Mouse (Mus musculus) CD4-positive, CD25-positive, alpha-beta regulatory T cell, adult 4 months (primary cell): ENCODE results near the gene Dennd2a. TPM values are rescaled to one million over a fixed set of nuclear protein-coding genes. Genes with fewer than 3 reads are reported as not detected.
"Not testable (repeated sequence)": the region's sequence is repeated elsewhere in the genome, so short reads cannot be mapped to it uniquely, and the experiment has no call there.

Experiments
- ATAC-seq: one replicate; pipeline ENCODE4 v1.8.0; 2017
- polyA plus RNA-seq, 2 experiments: library from polyadenylated mRNA; unstranded; fragments of 100-300 nt; shearing (Covaris generic); gene quantifications; one replicate each; pipeline ENCODE4 v1.2.1; 2017

Gene Dennd2a
- polyA plus RNA-seq, 2 experiments from 2014 or later: 0.65 TPM; not detected in 1

- ATAC-seq: no peak
Measured at GRCm38 (mm10) chr6:39447429-39448185, 110.1 kb downstream of the Dennd2a start.

- ATAC-seq: no peak
Measured at GRCm38 (mm10) chr6:39445801-39446572, 111.7 kb downstream of the Dennd2a start.

GRCm38 (mm10) chr6:39442786-39443287, 114.8 kb downstream of the Dennd2a start:
- no peak for ATAC-seq

GRCm38 (mm10) chr6:39440207-39440606, 117.5 kb downstream of the Dennd2a start:
- ATAC-seq: no peak

GRCm38 (mm10) chr6:39437519-39437918, 120.1 kb downstream of the Dennd2a start:
- ATAC-seq: not testable (repeated sequence)

- ATAC-seq: no peak
Measured at GRCm38 (mm10) chr6:39435875-39436274, 121.8 kb downstream of the Dennd2a start.

- ATAC-seq: no peak
Measured at GRCm38 (mm10) chr6:39434886-39435492, 122.7 kb downstream of the Dennd2a start.

- ATAC-seq: no peak
Measured at GRCm38 (mm10) chr6:39434111-39434885, 123.4 kb downstream of the Dennd2a start.

GRCm38 (mm10) chr6:39433701-39434100, 124.0 kb downstream of the Dennd2a start:
- no peak for ATAC-seq

GRCm38 (mm10) chr6:39433174-39433573, 124.5 kb downstream of the Dennd2a start:
- no peak for ATAC-seq

GRCm38 (mm10) chr6:39430722-39431121, 126.9 kb downstream of the Dennd2a start:
- no peak for ATAC-seq

- ATAC-seq: no peak
Measured at GRCm38 (mm10) chr6:39429007-39429788, 128.5 kb downstream of the Dennd2a start.

GRCm38 (mm10) chr6:39427276-39428003, 130.2 kb downstream of the Dennd2a start:
- ATAC-seq: no peak

- no peak for ATAC-seq
Measured at GRCm38 (mm10) chr6:39426725-39427124, 130.9 kb downstream of the Dennd2a start.

- ATAC-seq: no peak
Measured at GRCm38 (mm10) chr6:39425181-39425580, 132.5 kb downstream of the Dennd2a start.

GRCm38 (mm10) chr6:39423686-39424085, 134.0 kb downstream of the Dennd2a start:
- ATAC-seq: no peak

- ATAC-seq: no peak
Measured at GRCm38 (mm10) chr6:39423130-39423551, 134.5 kb downstream of the Dennd2a start.

- ATAC-seq: no peak
Measured at GRCm38 (mm10) chr6:39420867-39421266, 136.8 kb downstream of the Dennd2a start.

- peak; percentile 82 for ATAC-seq
Measured at GRCm38 (mm10) chr6:39419851-39420721, 137.6 kb downstream of the Dennd2a start, which contains the start of gene Mkrn1. Gene Mkrn1, minus strand, starts transcription at chr6:39420462.
